Mouse (Mus musculus) small intestine, adult 2 months (tissue): Measurements from ENCODE around the gene Tmem17. TPM values are rescaled to one million over a fixed set of nuclear protein-coding genes. Genes with fewer than 3 reads are reported as not detected.

ENCODE experiments used
- H3K27ac ChIP-seq: fragments of 200-500 bp; 2 replicates; pipeline ENCODE4 v1.5.1; 2012; ENCODE audit warnings: low read depth, low read length, control low read depth, inconsistent platforms; ENCODE audit not compliant: insufficient read depth
- H3K27me3 ChIP-seq: fragments of 200-500 bp; 2 replicates; pipeline ENCODE4 v1.6.1; 2012; ENCODE audit warnings: mild to moderate bottlenecking, moderate library complexity, low read length, inconsistent platforms; ENCODE audit not compliant: control insufficient read depth, insufficient read depth
- H3K36me3 ChIP-seq: fragments of 200-500 bp; 2 replicates; pipeline ENCODE4 v1.6.1; 2012; ENCODE audit warnings: mild to moderate bottlenecking, low read length, control low read depth, inconsistent platforms; ENCODE audit not compliant: control insufficient read depth, insufficient read depth
- H3K4me1 ChIP-seq: fragments of 200-500 bp; 2 replicates; pipeline ENCODE4 v1.6.1; 2012; ENCODE audit warnings: low read length, inconsistent platforms, mixed read lengths; ENCODE audit not compliant: control insufficient read depth, insufficient read depth, insufficient read length
- H3K4me3 ChIP-seq: fragments of 200-500 bp; 2 replicates; pipeline ENCODE4 v1.5.1; 2012; ENCODE audit warnings: low read depth, mild to moderate bottlenecking, control low read depth, inconsistent platforms, low read length, moderate library complexity
- CTCF ChIP-seq: fragments of 200-500 bp; IDR thresholded peaks from 2 replicates; pipeline ENCODE4 v1.5.1; 2012; ENCODE audit warnings: low read depth, mild to moderate bottlenecking, control low read depth, inconsistent platforms, low read length, moderate library complexity, mixed read lengths; ENCODE audit not compliant: insufficient replicate concordance, insufficient read length; ENCODE audit errors: extremely low read depth
- POLR2A ChIP-seq: fragments of 200-500 bp; IDR thresholded peaks from 2 replicates; pipeline ENCODE4 v1.6.1; 2012; ENCODE audit warnings: low read depth, mild to moderate bottlenecking, control low read depth, inconsistent platforms, low read length, moderate library complexity
- WGBS: fragments of 180-500 bp; shearing (Covaris S2); methylation state at CpG from one replicate; pipeline ENCODE4 v1.1.7; 2018; 5-methylcytosine and 5-hydroxymethylcytosine counted together
- polyA plus RNA-seq: library from polyadenylated mRNA; depleted of rRNA; stranded (reverse); fragments of >200 nt; gene quantifications from 2 replicates; pipeline ENCODE4 v1.2.3, GENCODE M21; 2012; rRNA removed

The Tmem17 gene
- 0.36 and 0.60 TPM in 2 replicates for polyA plus RNA-seq

DNA sequence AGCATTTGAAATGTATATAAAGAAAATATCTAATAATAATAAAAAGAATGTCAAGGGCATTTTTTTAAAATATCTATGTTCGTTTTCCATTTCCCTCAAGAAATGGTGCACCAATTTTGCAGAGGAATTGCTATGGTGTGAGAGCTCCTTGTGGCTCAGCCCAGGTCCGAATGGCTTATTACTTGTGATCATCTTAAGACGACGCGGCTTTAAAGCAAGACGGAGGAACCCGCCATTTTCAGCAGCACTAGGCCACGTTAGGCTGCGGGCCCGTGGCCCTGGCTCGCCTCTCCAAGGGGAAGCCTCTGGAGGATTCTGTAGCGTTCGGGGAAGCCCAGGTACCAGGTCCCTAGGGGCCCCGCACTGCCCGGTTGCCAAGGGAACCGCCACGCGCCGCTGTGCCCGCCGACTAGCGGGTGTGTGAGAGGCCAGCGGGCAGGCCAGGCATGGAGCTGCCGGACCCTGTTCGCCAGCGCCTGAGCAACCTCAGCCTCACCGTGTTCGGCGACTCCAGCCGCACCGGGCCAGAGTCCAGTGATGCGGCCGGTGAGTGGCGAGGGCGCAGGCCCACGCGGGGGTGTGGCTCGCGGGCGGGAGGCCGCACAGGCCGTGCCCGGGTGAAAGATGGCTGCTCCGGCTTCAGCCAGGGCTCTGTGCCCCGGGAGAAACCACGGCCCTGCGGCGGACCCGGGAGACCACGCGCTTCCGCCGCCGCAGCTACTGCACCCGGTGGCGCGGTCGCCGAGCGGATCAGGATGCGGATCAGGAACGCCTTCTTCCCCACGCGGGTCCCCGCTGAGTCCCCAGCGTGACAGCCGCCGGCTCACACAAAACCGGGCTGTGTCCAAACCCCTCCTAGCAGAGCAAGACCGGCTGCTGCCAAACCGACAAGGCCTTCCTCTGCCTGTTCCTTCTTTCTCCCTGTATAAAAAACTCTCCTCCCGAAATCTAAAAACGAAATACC is at the start of gene Tmem17:
Gene Tmem17, plus strand, starts transcription at position 51 of the 964 bp plus-strand sequence.
- Histone ChIP-seq H3K27me3 (no peaks in the 10 kb centered on the region), H3K36me3 (no peaks in the 10 kb centered on the region), H3K4me3 (peak within 1 kb of the TSS; percentile 77), H3K4me1 (no peaks in the 10 kb centered on the region; the same call in 1 of the 2 replicates), H3K27ac (peak within 1 kb of the TSS; percentile 57)
- TF ChIP-seq POLR2A (peak; percentile 49), CTCF (peak; percentile 16; the same call in 1 of the 2 replicates)
- under 1% methylated on average over 73 of the region's 73 CpGs for WGBS

DNA sequence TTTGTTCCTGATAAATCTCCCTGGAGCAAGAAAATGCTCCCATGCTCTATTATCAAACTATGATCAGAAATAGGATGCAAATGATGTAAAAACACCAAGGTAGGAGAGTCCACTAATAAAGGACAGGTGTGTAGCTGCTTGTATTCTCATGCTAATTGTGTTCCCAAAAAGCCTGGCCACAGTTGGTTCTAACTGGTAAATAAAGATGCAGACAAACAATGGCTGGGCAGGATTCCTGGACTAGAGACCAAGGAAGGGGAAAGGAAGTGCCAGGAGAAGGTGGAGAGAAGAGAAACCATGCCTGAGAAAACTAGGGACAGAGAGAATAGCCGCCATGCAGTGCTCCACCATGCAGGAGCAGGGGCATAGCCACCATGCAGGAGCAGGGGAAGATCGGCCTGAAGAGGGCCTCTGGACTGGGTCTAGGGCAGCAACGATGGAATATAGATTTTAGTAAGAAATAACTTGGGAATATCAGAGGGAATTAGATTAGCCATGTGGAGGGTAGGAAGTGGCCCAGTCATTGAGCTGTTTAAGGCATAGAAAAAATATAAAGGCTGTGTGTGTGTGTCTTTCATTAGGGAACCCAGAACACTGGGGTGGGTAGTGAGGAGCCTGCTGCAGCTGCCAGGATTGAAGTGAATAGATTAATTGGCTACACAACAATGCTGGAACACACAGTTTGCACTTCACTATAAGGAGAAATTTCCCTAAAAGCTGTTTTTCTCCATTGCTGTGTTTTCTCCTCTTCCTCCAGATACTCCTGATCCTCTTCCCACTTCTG is 31.9 kb upstream of the Tmem17 start:
- TF ChIP-seq CTCF: no peak
- TF ChIP-seq POLR2A: no peak
- H3K27ac ChIP-seq: no peak overlapping the region
- no peaks in the 10 kb centered on the region for H3K36me3 ChIP-seq
- H3K27me3 ChIP-seq: no peaks in the 10 kb centered on the region
- WGBS: 79% methylated on average over 3 of the region's 3 CpGs
- H3K4me3 ChIP-seq: no peak overlapping the region
- H3K4me1 ChIP-seq: no peaks in the 10 kb centered on the region

DNA sequence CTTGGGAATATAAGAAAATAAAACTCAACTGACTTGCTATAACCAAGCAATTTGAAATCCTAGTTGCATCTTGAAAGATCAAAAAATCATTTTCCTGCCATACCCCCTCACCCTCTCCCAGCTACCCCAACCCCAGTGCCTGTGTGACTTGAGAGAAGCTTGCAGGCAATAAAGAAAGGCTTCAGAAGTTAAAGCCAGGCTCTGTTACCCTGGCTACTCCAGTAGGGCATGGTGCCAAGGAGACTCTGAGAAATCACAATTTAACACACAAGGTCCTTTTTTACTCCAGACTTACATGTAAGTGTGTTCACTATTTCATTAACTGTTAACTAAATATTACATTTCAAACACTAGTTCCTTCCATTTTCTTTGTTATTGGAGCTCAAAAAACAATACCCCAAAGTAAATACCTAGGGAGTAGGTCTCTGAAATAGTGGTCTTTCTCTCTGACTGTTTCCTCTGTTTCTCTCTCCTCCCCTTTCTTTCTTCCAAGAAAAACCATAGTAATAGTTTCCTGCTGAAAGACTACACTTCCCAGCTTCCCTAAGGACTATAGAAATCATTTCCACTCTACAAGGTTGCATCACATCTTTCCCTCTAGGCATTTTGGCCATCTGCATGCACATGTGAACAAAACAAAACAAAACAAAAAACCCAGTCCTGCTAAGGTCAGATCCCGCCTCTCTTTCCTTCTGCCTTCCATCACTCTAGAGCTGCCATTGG is 30.1 kb upstream of the Tmem17 start:
- TF ChIP-seq POLR2A: no peak
- no peak for TF ChIP-seq CTCF
- no peaks in the 10 kb centered on the region for H3K4me1 ChIP-seq
- 88% methylated on average over 1 of the region's 1 CpGs for WGBS
- no peak overlapping the region for H3K27ac ChIP-seq
- no peaks in the 10 kb centered on the region for H3K27me3 ChIP-seq
- H3K36me3 ChIP-seq: no peaks in the 10 kb centered on the region
- no peak overlapping the region for H3K4me3 ChIP-seq

DNA sequence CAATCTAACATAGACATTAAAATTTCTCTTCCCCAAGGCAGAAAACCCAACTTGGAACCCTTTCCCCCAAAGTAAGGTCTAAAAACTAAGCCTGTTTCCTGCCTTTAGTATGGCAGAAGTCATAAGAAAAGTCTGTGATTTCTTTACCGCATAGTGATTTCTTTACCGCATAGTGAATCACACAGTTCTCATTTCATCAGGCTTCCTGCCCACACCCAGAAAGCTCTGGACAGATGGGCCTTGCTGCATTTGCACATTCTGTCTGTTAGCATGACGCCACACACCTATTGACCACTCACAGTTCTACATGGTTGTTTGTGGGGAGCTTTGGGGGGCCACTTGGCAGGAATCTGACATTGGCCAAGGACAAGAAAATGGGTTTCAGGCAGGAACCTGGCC is 29.5 kb upstream of the Tmem17 start:
- no peak overlapping the region for H3K27ac ChIP-seq
- 96% methylated on average over 3 of the region's 3 CpGs for WGBS
- no peak overlapping the region for H3K4me3 ChIP-seq
- H3K27me3 ChIP-seq: no peaks in the 10 kb centered on the region
- TF ChIP-seq CTCF (no peak), POLR2A (no peak)
- H3K36me3 ChIP-seq: no peaks in the 10 kb centered on the region
- no peaks in the 10 kb centered on the region for H3K4me1 ChIP-seq

GRCm38 (mm10) chr11:22493694-22494319 is 18.1 kb upstream of the Tmem17 start:
- no peaks in the 10 kb centered on the region for H3K36me3 ChIP-seq
- H3K27ac ChIP-seq: no peak overlapping the region
- no peak for TF ChIP-seq CTCF
- no peak for TF ChIP-seq POLR2A
- no peaks in the 10 kb centered on the region for H3K27me3 ChIP-seq
- 84% methylated on average over 2 of the region's 2 CpGs for WGBS
- H3K4me3 ChIP-seq: no peak overlapping the region
- H3K4me1 ChIP-seq: no peaks in the 10 kb centered on the region

GRCm38 (mm10) chr11:22494941-22495340 is 16.9 kb upstream of the Tmem17 start:
- no peaks in the 10 kb centered on the region for H3K36me3 ChIP-seq
- no peak overlapping the region for H3K4me3 ChIP-seq
- TF ChIP-seq CTCF (no peak), POLR2A (no peak)
- H3K27me3 ChIP-seq: no peaks in the 10 kb centered on the region
- no peak overlapping the region for H3K27ac ChIP-seq
- H3K4me1 ChIP-seq: no peaks in the 10 kb centered on the region
